Mouse (Mus musculus): ENCODE measurements around the gene Cntnap2.

The Cntnap2 gene

GRCm38 (mm10) chr6:45323505-45323904, 264.3 kb downstream of the Cntnap2 start:
- no peak for DNase-seq (ENCODE audit: extremely low spot score, low read depth, low spot score)

GRCm38 (mm10) chr6:45327952-45328485, 268.9 kb downstream of the Cntnap2 start:
- no peak for DNase-seq (ENCODE audit: extremely low spot score, low read depth, low spot score)

GRCm38 (mm10) chr6:45345396-45345795, 286.2 kb downstream of the Cntnap2 start:
- DNase-seq (ENCODE audit: extremely low spot score, low read depth, low spot score), result no peak

- no peak for DNase-seq (ENCODE audit: extremely low spot score, low read depth, low spot score)
Measured at GRCm38 (mm10) chr6:45345953-45346352, 286.8 kb downstream of the Cntnap2 start.

- no peak for DNase-seq (ENCODE audit: extremely low spot score, low read depth, low spot score)
Measured at GRCm38 (mm10) chr6:45366442-45366841, 307.3 kb downstream of the Cntnap2 start.

GRCm38 (mm10) chr6:45381126-45381525, 322.0 kb downstream of the Cntnap2 start:
- DNase-seq (ENCODE audit: extremely low spot score, low read depth, low spot score), result no peak

GRCm38 (mm10) chr6:45389034-45389433, 329.9 kb downstream of the Cntnap2 start:
- no peak for DNase-seq (ENCODE audit: extremely low spot score, low read depth, low spot score)

- no peak for DNase-seq (ENCODE audit: extremely low spot score, low read depth, low spot score)
Measured at GRCm38 (mm10) chr6:45413629-45414028, 354.5 kb downstream of the Cntnap2 start.

GRCm38 (mm10) chr6:45455424-45455823, 396.3 kb downstream of the Cntnap2 start:
- DNase-seq (ENCODE audit: extremely low spot score, low read depth, low spot score), result no peak

- no peak for DNase-seq (ENCODE audit: extremely low spot score, low read depth, low spot score)
Measured at GRCm38 (mm10) chr6:45518221-45518620, 459.1 kb downstream of the Cntnap2 start.

- no peak for DNase-seq (ENCODE audit: extremely low spot score, low read depth, low spot score)
Measured at GRCm38 (mm10) chr6:45536999-45537398, 477.8 kb downstream of the Cntnap2 start.

- no peak for DNase-seq (ENCODE audit: extremely low spot score, low read depth, low spot score)
Measured at GRCm38 (mm10) chr6:45544319-45544875, 485.2 kb downstream of the Cntnap2 start.

GRCm38 (mm10) chr6:45559724-45560123, 500.6 kb downstream of the Cntnap2 start:
- DNase-seq (ENCODE audit: extremely low spot score, low read depth, low spot score), result no peak

GRCm38 (mm10) chr6:45584467-45585094, 525.4 kb downstream of the Cntnap2 start:
- no peak for DNase-seq (ENCODE audit: extremely low spot score, low read depth, low spot score)

- DNase-seq (ENCODE audit: extremely low spot score, low read depth, low spot score), result no peak
Measured at GRCm38 (mm10) chr6:45589084-45589483, 529.9 kb downstream of the Cntnap2 start.

- DNase-seq (ENCODE audit: extremely low spot score, low read depth, low spot score), result no peak
Measured at GRCm38 (mm10) chr6:45647017-45647416, 587.9 kb downstream of the Cntnap2 start.

GRCm38 (mm10) chr6:45648419-45648818, 589.3 kb downstream of the Cntnap2 start:
- DNase-seq (ENCODE audit: extremely low spot score, low read depth, low spot score), result no peak

GRCm38 (mm10) chr6:45700287-45700686, 641.1 kb downstream of the Cntnap2 start:
- DNase-seq (ENCODE audit: extremely low spot score, low read depth, low spot score), result no peak

GRCm38 (mm10) chr6:45791612-45792011, 732.5 kb downstream of the Cntnap2 start:
- DNase-seq (ENCODE audit: extremely low spot score, low read depth, low spot score), result no peak

- no peak for DNase-seq (ENCODE audit: extremely low spot score, low read depth, low spot score)
Measured at GRCm38 (mm10) chr6:45841626-45842341, 782.6 kb downstream of the Cntnap2 start.

- no peak for DNase-seq (ENCODE audit: extremely low spot score, low read depth, low spot score)
Measured at GRCm38 (mm10) chr6:45843736-45844135, 784.6 kb downstream of the Cntnap2 start.

- DNase-seq (ENCODE audit: extremely low spot score, low read depth, low spot score), result no peak
Measured at GRCm38 (mm10) chr6:45871409-45871992, 812.3 kb downstream of the Cntnap2 start.

All from hindlimb bud, embryonic 11.5 days (tissue).